Mouse (Mus musculus) gastrocnemius, adult 18-20 months (tissue): Measurements from ENCODE around the gene Arid1b. TPM values are rescaled to one million over a fixed set of nuclear protein-coding genes. Genes with fewer than 3 reads are reported as not detected.

Source experiments
- DNase-seq: peaks from one replicate; pipeline ENCODE4 v3.0.0; 2021; ENCODE audit warnings: low spot score
- total RNA-seq, 2 experiments: library from RNA; stranded (reverse); gene quantifications; 2 replicates each; pipeline ENCODE4 v1.2.3; 2021

Gene Arid1b
- total RNA-seq, 2 experiments from 2014 or later = 35.4 to 37.0 TPM

DNA sequence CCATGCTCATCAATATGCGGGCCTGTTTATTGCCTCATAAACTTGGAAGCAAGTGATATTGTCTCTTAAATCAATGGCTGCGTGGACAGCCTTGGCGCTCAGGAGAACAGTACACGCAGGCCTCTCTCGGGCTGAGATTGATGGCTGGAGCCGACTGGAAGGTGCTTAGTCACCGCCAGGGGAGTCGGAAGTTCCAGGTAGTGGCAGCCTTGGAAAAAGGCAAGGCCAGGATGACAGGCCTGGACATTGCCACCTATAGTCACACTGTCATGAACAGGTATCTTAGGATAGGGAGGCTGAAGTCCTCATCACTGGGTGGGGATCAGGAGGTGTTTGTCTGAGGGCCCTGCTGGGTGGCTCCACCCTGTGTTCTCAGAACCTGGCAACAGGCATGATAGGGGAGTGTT, 371.9 kb downstream of the Arid1b start:
- no peak for DNase-seq

- DNase-seq = no peak
Measured at GRCm38 (mm10) chr17:5371032-5371431, 376.9 kb downstream of the Arid1b start.

DNA sequence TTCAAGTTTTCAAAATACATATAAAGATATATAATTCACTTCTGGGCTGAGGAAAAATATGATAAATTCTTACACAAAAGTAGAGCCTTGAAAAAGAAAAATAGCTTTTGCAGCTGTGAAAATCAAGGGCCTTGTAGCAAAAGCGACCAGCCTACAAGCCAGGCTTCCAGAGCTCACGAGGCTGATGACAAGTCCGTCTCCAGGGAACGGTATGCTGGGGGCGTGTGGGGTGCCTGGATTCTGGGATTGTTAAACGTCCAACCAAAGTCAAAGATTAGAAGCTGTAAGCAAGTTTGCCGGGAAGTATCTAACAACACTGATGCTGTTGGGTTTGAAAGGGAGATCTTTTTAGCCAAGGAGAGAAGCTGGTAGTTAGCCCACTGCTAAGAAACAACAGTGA, 377.4 kb downstream of the Arid1b start:
- no peak for DNase-seq

- DNase-seq = no peak
Measured at GRCm38 (mm10) chr17:5372951-5373350, 378.8 kb downstream of the Arid1b start.

- no peak for DNase-seq
Measured at GRCm38 (mm10) chr17:5377151-5377929, 383.2 kb downstream of the Arid1b start.

DNA sequence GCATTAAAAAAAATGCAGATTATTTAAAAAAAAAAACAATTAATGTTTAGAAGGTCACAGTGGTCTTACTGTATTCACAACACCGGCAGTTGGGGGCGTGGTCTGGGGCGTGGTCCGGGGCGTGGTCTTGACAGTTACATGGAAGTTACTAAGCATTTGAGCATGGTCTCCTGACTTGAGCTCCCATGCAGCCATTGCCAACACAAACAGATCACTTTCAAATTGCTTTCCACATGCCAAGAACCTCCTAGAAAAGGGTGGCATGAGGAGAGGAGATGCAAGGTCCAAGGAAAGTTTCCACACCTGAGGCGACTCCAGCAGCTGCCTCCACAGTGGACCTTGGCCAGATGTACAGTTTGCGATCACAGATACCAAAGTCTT, 383.8 kb downstream of the Arid1b start:
- peak; percentile 11 for DNase-seq

DNA sequence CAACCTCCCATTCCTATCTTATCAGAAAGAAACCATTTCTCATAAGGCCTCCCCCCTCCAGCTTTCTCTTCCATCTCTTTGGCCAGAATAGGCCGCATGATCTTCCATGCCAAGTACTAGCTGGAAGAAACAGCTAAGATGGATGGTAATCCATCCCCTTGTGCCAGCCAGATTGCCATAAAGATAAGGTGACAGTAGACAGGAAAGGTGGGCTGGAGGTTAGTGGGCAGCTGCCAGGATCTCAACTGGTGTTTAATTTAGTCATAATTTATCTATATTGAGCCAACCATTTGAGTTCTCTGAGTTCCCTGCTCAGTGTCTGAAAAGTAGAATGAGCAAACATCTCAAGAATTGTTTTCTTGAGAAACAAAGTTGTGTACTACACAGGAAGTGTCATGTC, 391.6 kb downstream of the Arid1b start:
- DNase-seq = no peak

GRCm38 (mm10) chr17:5386885-5387545, 392.9 kb downstream of the Arid1b start:
- no peak for DNase-seq

DNA sequence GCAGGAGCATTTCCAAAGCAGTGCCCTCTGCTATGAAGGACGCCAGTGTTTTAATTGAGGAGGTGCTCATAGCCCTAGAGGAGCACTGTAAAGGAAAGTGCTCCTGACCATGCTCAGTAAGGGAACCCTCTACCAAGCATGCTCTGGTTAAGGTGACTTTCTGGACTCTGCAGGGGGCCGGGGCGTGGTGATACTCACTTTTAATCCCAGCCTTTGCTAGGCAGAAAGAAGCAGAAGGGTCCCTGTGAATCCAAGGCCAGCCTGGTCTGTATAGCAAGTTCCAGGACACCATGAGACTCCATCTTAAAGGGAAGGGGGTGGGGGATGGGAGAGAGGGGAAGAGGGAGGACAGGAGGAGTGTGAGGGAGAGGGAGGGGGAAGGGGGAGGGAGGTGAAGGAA, 394.2 kb downstream of the Arid1b start:
- no peak for DNase-seq

DNA sequence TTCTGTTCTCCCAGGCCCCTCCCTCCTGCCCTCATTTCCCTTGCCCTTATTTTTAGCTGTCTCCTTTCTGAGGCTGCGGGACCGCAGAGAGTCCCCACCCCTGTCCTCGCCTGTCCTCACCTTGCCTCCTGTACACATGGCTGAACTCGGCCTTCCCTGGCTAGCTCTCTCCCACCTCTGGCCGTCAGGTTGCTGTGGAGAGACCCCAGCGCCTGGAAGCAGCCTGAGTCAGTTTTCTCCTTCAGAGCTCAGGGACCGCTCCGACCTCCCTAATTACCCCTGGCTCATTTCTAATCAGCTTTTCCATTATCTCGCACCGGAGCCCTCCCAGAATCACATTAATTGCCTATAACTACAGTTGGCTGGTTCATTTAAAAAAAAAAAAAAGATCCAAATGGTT, 396.6 kb downstream of the Arid1b start:
- no peak for DNase-seq

GRCm38 (mm10) chr17:5395454-5396205, 401.5 kb downstream of the Arid1b start:
- DNase-seq = no peak

GRCm38 (mm10) chr17:5396213-5396612, 402.1 kb downstream of the Arid1b start:
- DNase-seq = no peak
